Mouse (Mus musculus) MEL (cell line): ENCODE data around the gene Smyd1. TPM values are rescaled to one million over a fixed set of nuclear protein-coding genes. Genes with fewer than 3 reads are reported as not detected.

Experiments used
- DNase-seq: peaks from one replicate; pipeline ENCODE4 v3.0.0; 2011; ENCODE audit warnings: low read depth, low spot score
- H3K27ac ChIP-seq: 2 replicates; pipeline ENCODE4 v1.5.1; 2012; ENCODE audit warnings: low read depth, mild to moderate bottlenecking, control low read depth, low read length, moderate library complexity; ENCODE audit not compliant: control insufficient read depth
- H3K27me3 ChIP-seq, 2 experiments: fragments of 150-350 bp in 1 of 2; sonication (generic) in 1 of 2; 2 replicates each; pipeline ENCODE4 v1.6.1; 2012; ENCODE audit warnings: low read length in 2 of 2, mild to moderate bottlenecking in 2 of 2, improper control_type of control experiment in 1 of 2, moderate library complexity in 1 of 2; ENCODE audit not compliant: insufficient read depth in 2 of 2, control insufficient read depth in 1 of 2
- H3K36me3 ChIP-seq, 2 experiments: 2 replicates each; pipeline ENCODE4 v1.6.1; 2012 to 2014; ENCODE audit warnings: low read length in 2 of 2, improper control_type of control experiment in 1 of 2, inconsistent platforms in 1 of 2, mild to moderate bottlenecking in 1 of 2; ENCODE audit not compliant: insufficient read depth in 2 of 2, control insufficient read depth in 1 of 2
- H3K4me1 ChIP-seq, 2 experiments: fragments of 150-350 bp in 1 of 2; sonication (generic) in 1 of 2; 2 replicates each; pipeline ENCODE4 v1.6.1; 2012; ENCODE audit warnings: low read length in 2 of 2, improper control_type of control experiment in 1 of 2, mild to moderate bottlenecking in 1 of 2; ENCODE audit not compliant: insufficient read depth in 2 of 2, control insufficient read depth in 1 of 2
- H3K4me3 ChIP-seq, 2 experiments: fragments of 150-350 bp in 1 of 2; sonication (generic) in 1 of 2; 2 replicates each; pipeline ENCODE4 v1.5.1; 2012; ENCODE audit warnings: low read depth in 2 of 2, low read length in 2 of 2, mild to moderate bottlenecking in 2 of 2, moderate library complexity in 2 of 2, control low read depth in 1 of 2, improper control_type of control experiment in 1 of 2; ENCODE audit not compliant: control insufficient read depth in 1 of 2, insufficient read depth in 1 of 2
- H3K79me2 ChIP-seq: 2 replicates; pipeline ENCODE4 v1.6.1; 2012; ENCODE audit warnings: mild to moderate bottlenecking, low read length, moderate library complexity; ENCODE audit not compliant: control insufficient read depth, poor library complexity, insufficient read depth
- H3K9ac ChIP-seq: 2 replicates; pipeline ENCODE4 v1.6.1; 2012; ENCODE audit warnings: low read depth, mild to moderate bottlenecking, control low read depth, low read length, moderate library complexity; ENCODE audit not compliant: control insufficient read depth, poor library complexity, severe bottlenecking
- H3K9me3 ChIP-seq: fragments of 150-350 bp; sonication (generic); replicated peaks from 2 replicates; pipeline ENCODE4 v1.6.1; 2012; ENCODE audit warnings: mild to moderate bottlenecking, low read length, improper control_type of control experiment, moderate library complexity; ENCODE audit not compliant: insufficient read depth
- HCFC1 ChIP-seq: IDR thresholded peaks from 2 replicates; pipeline ENCODE4 v1.6.1; 2012; ENCODE audit warnings: low read depth, mild to moderate bottlenecking, inconsistent platforms, low read length, improper control_type of control experiment, moderate library complexity
- KAT2A ChIP-seq: conservative IDR thresholded peaks from 2 replicates; pipeline ENCODE4 v1.6.1; 2012; ENCODE audit warnings: low read depth, low read length, improper control_type of control experiment, inconsistent platforms
- MAX ChIP-seq: IDR thresholded peaks from 2 replicates; pipeline ENCODE4 v1.6.1; 2011; ENCODE audit warnings: low read length, improper control_type of control experiment
- POLR2A ChIP-seq, 2 experiments: IDR thresholded peaks; 2 replicates each; pipeline ENCODE4 v1.6.1; 2011 to 2012; ENCODE audit warnings: low read length in 2 of 2, mild to moderate bottlenecking in 2 of 2, control low read depth in 1 of 2, improper control_type of control experiment in 1 of 2, low read depth in 1 of 2, moderate library complexity in 1 of 2; ENCODE audit not compliant: control insufficient read depth in 1 of 2, insufficient read depth in 1 of 2, poor library complexity in 1 of 2
- POLR2AphosphoS5 ChIP-seq: IDR thresholded peaks from 2 replicates; pipeline ENCODE4 v1.6.1; 2012; ENCODE audit warnings: low read depth, borderline replicate concordance, mild to moderate bottlenecking, inconsistent platforms, low read length, moderate library complexity, mixed read lengths
- RAD21 ChIP-seq: IDR thresholded peaks from 2 replicates; pipeline ENCODE4 v1.6.1; 2011; ENCODE audit warnings: mild to moderate bottlenecking, low read depth, low read length, improper control_type of control experiment
- ZC3H11A ChIP-seq: IDR thresholded peaks from 2 replicates; pipeline ENCODE4 v1.6.1; 2012; ENCODE audit warnings: low read depth, mild to moderate bottlenecking, inconsistent platforms, low read length, improper control_type of control experiment
- ZMIZ1 ChIP-seq: IDR thresholded peaks from 2 replicates; pipeline ENCODE4 v1.6.1; 2012; ENCODE audit warnings: low read depth, mild to moderate bottlenecking, inconsistent platforms, low read length, improper control_type of control experiment, moderate library complexity
- polyA plus RNA-seq, 2 experiments: library from polyadenylated mRNA; stranded (reverse) in 1 of 2; unstranded in 1 of 2; fragments of >175 nt in 1 of 2; fragments of >200 nt in 1 of 2; gene quantifications; 2 replicates each; pipeline versions ENCODE4 v1.2.1 to v1.2.4; 2012; ENCODE audit warnings: low replicate concordance in 2 of 2, low read depth in 1 of 2; ENCODE audit not compliant: insufficient read length in 2 of 2, insufficient read depth in 1 of 2, missing spikeins in 1 of 2
- total RNA-seq: library from RNA; depleted of rRNA; stranded (reverse); fragments of 300-350 nt; gene quantifications from 2 replicates; pipeline ENCODE4 v1.2.3, GENCODE M21; 2012; rRNA removed

Gene Smyd1
- total and polyA plus RNA-seq, 3 experiments = 0.19 TPM; not detected in 2

GRCm38 (mm10) chr6:71164394-71164793 is 157.6 kb downstream of the Smyd1 start:
- H3K36me3 ChIP-seq = no peaks in the 10 kb centered on the region
- H3K9ac ChIP-seq = no peak overlapping the region
- no peaks in the 10 kb centered on the region; a peak in 2 of 4 replicates for H3K27me3 ChIP-seq
- H3K79me2 ChIP-seq = no peaks in the 10 kb centered on the region
- H3K9me3 ChIP-seq = no peaks in the 10 kb centered on the region
- H3K4me3 ChIP-seq = no peak overlapping the region
- H3K4me1 ChIP-seq = no peaks in the 10 kb centered on the region; a peak in 1 of 4 replicates
- DNase-seq = no peak
- H3K27ac ChIP-seq = no peak overlapping the region
- TF ChIP-seq KAT2A = no peak
- no peak for TF ChIP-seq HCFC1
- no peak for TF ChIP-seq ZC3H11A
- no peak for TF ChIP-seq POLR2AphosphoS5
- TF ChIP-seq RAD21 = no peak
- no peak for TF ChIP-seq MAX
- TF ChIP-seq POLR2A (IDR thresholded peaks at IDR 0.05; ENCODE audit: control insufficient read depth in 1 of 2, insufficient read depth in 1 of 2, low read depth in 1 of 2, low read length in 2 of 2, poor library complexity in 1 of 2) = no peak
- no peak for TF ChIP-seq ZMIZ1

Other genes with a start within 250 kb of the Smyd1 start
- gene Thnsl2, start 177.8 kb downstream of the Smyd1 start, total RNA-seq = 0.08 and 0.16 TPM in 2 replicates
- under 1 TPM in 1 of 2 experiments, not detected in 1; 0.21 TPM for gene Thnsl2, start 177.8 kb downstream of the Smyd1 start, polyA plus RNA-seq
- not detected in 2 replicates for gene Fabp1, start 122.4 kb downstream of the Smyd1 start, total RNA-seq
- gene Fabp1, start 122.4 kb downstream of the Smyd1 start, polyA plus RNA-seq = not detected
- 19.3 and 25.8 TPM in 2 replicates for gene Krcc1, start 50.6 kb downstream of the Smyd1 start, total RNA-seq
- 10 to 100 TPM in 1 of 2 experiments, not detected in 1; 31.6 TPM for gene Krcc1, start 50.6 kb downstream of the Smyd1 start, polyA plus RNA-seq
- not detected in 2 replicates for gene Cd8b1, start 555 bp upstream of the Smyd1 start, total RNA-seq
- gene Cd8b1, start 555 bp upstream of the Smyd1 start, polyA plus RNA-seq = not detected
- not detected in 2 replicates for gene Cd8a, start 51.2 kb upstream of the Smyd1 start, total RNA-seq
- gene Cd8a, start 51.2 kb upstream of the Smyd1 start, polyA plus RNA-seq = not detected
- gene Rmnd5a, start 118.4 kb upstream of the Smyd1 start, total RNA-seq = 22.2 and 22.6 TPM in 2 replicates
- 100 to 1,000 TPM in 1 of 2 experiments, 10 to 100 TPM in 1; 23.3 to 497 TPM for gene Rmnd5a, start 118.4 kb upstream of the Smyd1 start, polyA plus RNA-seq
- gene Rnf103, start 171.7 kb upstream of the Smyd1 start, total RNA-seq = 3.3 and 3.9 TPM in 2 replicates
- gene Rnf103, start 171.7 kb upstream of the Smyd1 start, polyA plus RNA-seq = 1 to 10 TPM in 1 of 2 experiments, not detected in 1; 4.9 TPM
- 41.7 and 42.7 TPM in 2 replicates for gene Chmp3, start 221.6 kb upstream of the Smyd1 start, total RNA-seq
- gene Chmp3, start 221.6 kb upstream of the Smyd1 start, polyA plus RNA-seq = 10 to 100 TPM in 1 of 2 experiments, not detected in 1; 69.3 TPM